In genomic region chr11:50767039-50767438, GRCm38 (mm10) we compare ENCODE assay signal across 8 mouse cellular contexts.
DNase-seq lines count a peak whose midpoint lies in the region; ATAC-seq and TF ChIP-seq lines count a peak whose summit lies in the region.

No protein-coding gene starts in this region.

- 19% methylated on average over 4 of the region's 4 CpGs for WGBS in heart, postnatal 0 days
- 21% methylated on average over 4 of the region's 4 CpGs for WGBS in heart, embryonic 10.5 days

- no peak for TF ChIP-seq EP300 in heart, postnatal 0 days (IDR thresholded peaks at IDR 0.05; ENCODE audit: low read depth)

- no peaks in the 10 kb centered on the region for H3K27me3 ChIP-seq in heart, postnatal 0 days (ENCODE audit: control insufficient read depth, insufficient read depth, low read length)
- H3K27me3 ChIP-seq in heart, embryonic 10.5 days (ENCODE audit: insufficient read depth, poor library complexity, severe bottlenecking): peaks cover 10% of the 10 kb centered on the region; the same call in 1 of the 2 replicates

- H3K4me2 ChIP-seq in heart, postnatal 0 days (ENCODE audit: low read depth, low read length): no peak overlapping the region

- H3K27ac ChIP-seq in heart, postnatal 0 days (ENCODE audit: low read depth): no peak overlapping the region
- no peak overlapping the region for H3K27ac ChIP-seq in heart, embryonic 10.5 days

- peak; percentile 17 for DNase-seq in heart, postnatal 0 days (ENCODE audit: low spot score)
- DNase-seq in heart, embryonic 10.5 days (ENCODE audit: low spot score): no peak
- DNase-seq in right cerebral cortex, adult 18-20 months: peak; percentile 16
- DNase-seq in right cerebral cortex, postnatal 36 days (ENCODE audit: low spot score in 2 of 2): no peak
- DNase-seq in brain, adult 2 months (ENCODE audit: low read depth, low spot score): peak; percentile 59
- peak; percentile 43 for DNase-seq in induced T-regulatory cell, adult 2 months (ENCODE audit: low read depth)

- no peaks in the 10 kb centered on the region for H3K9me3 ChIP-seq in heart, postnatal 0 days (replicated peaks; ENCODE audit: control insufficient read depth, low read length)
- H3K9me3 ChIP-seq in heart, embryonic 10.5 days: no peaks in the 10 kb centered on the region

- no peaks in the 10 kb centered on the region for H3K36me3 ChIP-seq in heart, postnatal 0 days (replicated peaks; ENCODE audit: control insufficient read depth, insufficient read depth, low read length)
- H3K36me3 ChIP-seq in heart, embryonic 10.5 days: no peaks in the 10 kb centered on the region

- ATAC-seq in heart, postnatal 0 days (ENCODE audit: insufficient read depth, low read depth): no peak
- ATAC-seq in megakaryocyte progenitor cell, adult 5-6 weeks (replicated peaks; ENCODE audit: poor library complexity): peak; percentile 66
- no peak for ATAC-seq in activated CD4-positive, CD25-positive, alpha-beta regulatory T cell, adult 4 months

- no peak overlapping the region for H3K9ac ChIP-seq in heart, postnatal 0 days (replicated peaks; ENCODE audit: low read depth, low read length)

- peaks cover 4% of the 10 kb centered on the region; the same call in 1 of the 2 replicates for H3K4me1 ChIP-seq in heart, postnatal 0 days (ENCODE audit: control insufficient read depth, insufficient read depth)
- H3K4me1 ChIP-seq in heart, embryonic 10.5 days: peaks cover 11% of the 10 kb centered on the region; the same call in 1 of the 2 replicates

- peak; percentile 48 for TF ChIP-seq CTCF in heart, postnatal 0 days (IDR thresholded peaks at IDR 0.05; ENCODE audit: low read depth)

- no peak overlapping the region for H3K4me3 ChIP-seq in heart, postnatal 0 days (ENCODE audit: low read depth, low read length)
- H3K4me3 ChIP-seq in heart, embryonic 10.5 days: no peak overlapping the region

Comparison
In these comparisons a context has a peak if more than half of its experiments do, and no peak if none do; other contexts are left out.
1. DNase-seq: peak in heart, postnatal 0 days (single experiment), right cerebral cortex, adult 18-20 months (single experiment), brain, adult 2 months (single experiment) and induced T-regulatory cell, adult 2 months (single experiment); none in heart, embryonic 10.5 days (single experiment) and right cerebral cortex, postnatal 36 days (0 of 2).